Mouse (Mus musculus) adrenal gland, postnatal 36 days (tissue): ENCODE data around the gene Pphln1. TPM values are rescaled to one million over a fixed set of nuclear protein-coding genes. Genes with fewer than 3 reads are reported as not detected.
"Not testable (repeated sequence)": the region's sequence is repeated elsewhere in the genome, so short reads cannot be mapped to it uniquely, and the experiment has no call there.

Experiments
- DNase-seq, 2 experiments: peaks; one replicate each; pipeline ENCODE4 v3.0.0; 2021; ENCODE audit warnings: mixed read lengths in 1 of 2
- long read RNA-seq, 2 experiments: library from polyadenylated mRNA; stranded (forward); transcript quantifications; one replicate each; pipeline ENCODE4 v2.0.0; 2021; ENCODE audit warnings: borderline sequencing depth in 2 of 2
- total RNA-seq, 2 experiments: library from RNA; stranded (reverse); gene quantifications; 2 replicates each; pipeline ENCODE4 v1.2.3; 2021

Pphln1 gene
- total RNA-seq = 10 to 100 TPM; 36.9 to 37.4 TPM
- long read RNA-seq, experiment 1, partial matches to known transcripts = 0 of 14 reads
- long read RNA-seq, experiment 1, other reads (novel, unspliced or antisense) = 7 of 14 reads
- long read RNA-seq, experiment 2, partial matches to known transcripts = 0 of 4 reads
- long read RNA-seq, experiment 2, other reads (novel, unspliced or antisense) = 2 of 4 reads

DNA sequence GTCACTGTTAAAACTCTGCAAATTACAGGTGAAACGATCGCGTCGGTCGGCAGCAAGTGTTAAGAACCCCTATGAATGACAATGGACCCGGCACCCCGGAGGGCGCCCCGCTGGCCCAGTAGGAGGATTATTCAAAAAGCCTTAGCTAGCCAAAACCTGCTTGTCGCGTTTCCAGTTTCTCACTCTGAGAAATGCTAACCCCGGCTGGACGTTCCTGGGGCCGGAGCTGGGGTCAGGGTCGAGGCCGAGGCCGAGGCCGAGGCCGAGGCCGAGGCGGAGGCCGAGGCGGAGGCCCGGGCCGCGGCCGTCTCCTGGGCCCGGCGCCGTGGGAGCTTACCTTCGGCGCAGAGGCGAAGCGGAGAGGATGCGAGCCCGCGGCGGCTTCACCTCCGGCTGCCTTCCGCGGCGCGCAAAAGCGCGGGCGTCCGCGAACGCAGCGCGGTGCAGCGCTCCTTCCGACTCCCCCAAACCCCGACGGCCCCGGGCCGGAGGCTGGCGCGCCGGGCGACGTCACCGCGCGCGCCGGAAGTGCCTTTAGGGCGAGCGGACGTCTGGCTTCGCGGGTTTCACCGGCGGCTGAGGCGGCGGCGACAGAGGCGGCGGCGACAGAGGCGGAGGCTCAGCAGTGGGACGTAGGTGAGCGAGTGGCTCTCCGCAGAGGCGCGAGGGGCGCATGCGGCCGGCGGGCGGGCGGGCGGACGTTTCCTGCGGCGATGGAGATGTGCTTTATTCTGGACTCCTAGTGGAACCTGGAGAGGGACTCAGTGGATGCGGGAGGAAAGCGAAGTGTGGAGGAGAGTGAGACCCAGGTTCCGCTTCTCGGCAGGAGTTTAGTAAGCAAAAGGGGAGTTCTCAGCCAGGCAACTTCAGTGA, at the start of gene Pphln1, which contains the start of gene Zcrb1:
TSS of gene Pphln1 (plus strand) at position 525 of the 873 bp plus-strand sequence.
TSS of gene Zcrb1 (minus strand) at position 509 of the 873 bp plus-strand sequence.
- DNase-seq = peak; percentile 90 to 91

- no peak for DNase-seq
Measured at GRCm38 (mm10) chr15:93358346-93359095, 39.6 kb upstream of the Pphln1 start.

GRCm38 (mm10) chr15:93365561-93365960, 32.6 kb upstream of the Pphln1 start:
- no peak for DNase-seq

GRCm38 (mm10) chr15:93368558-93368957, 29.6 kb upstream of the Pphln1 start:
- no peak for DNase-seq

GRCm38 (mm10) chr15:93371838-93372237, 26.3 kb upstream of the Pphln1 start:
- DNase-seq = no peak

DNA sequence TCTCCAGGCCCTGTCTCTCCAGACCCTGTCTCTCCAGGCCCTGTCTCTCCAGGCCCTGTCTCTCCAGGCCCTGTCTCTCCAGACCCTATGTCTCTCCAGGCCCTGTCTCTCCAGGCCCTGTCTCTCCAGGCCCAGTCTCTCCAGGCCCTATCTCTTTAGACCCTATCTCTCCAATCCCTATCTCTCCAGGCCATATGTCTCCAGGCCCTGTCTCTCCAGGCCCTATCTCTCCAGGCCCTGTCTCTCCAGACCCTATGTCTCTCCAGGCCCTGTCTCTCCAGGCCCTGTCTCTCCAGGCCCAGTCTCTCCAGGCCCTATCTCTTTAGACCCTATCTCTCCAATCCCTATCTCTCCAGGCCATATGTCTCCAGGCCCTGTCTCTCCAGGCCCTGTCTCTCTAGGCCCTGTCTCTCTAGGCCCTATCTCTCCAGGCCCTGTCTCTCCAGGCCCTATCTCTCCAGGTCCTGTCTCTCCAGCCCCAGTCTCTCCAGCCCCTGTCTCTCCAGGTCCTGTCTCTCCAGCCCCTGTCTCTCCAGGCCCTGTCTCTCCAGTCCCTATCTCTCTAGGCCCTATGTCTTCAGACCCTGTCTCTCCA, 25.5 kb upstream of the Pphln1 start:
- not testable (repeated sequence) for DNase-seq

DNA sequence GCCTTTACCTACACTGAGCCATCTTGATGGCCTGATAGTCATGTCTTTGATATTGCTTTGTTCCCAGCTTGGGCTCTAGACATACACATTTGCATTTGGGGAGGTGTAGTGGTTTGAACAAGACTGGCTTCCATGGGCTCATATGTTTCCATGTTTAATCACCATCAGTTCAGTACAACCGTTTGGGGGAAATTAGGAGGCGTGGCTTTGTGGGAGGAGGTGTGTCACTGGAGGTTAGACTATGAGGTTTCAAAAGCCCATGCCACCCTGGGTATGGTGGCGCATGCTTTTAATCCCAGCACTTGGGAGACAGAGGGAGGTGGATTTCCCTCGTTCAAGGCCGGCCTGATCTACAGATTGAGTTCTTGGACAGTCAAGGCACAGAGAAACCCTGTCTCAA, 22.5 kb upstream of the Pphln1 start:
- no peak for DNase-seq

GRCm38 (mm10) chr15:93379177-93379576, 19.0 kb upstream of the Pphln1 start:
- DNase-seq = peak in 1 of 2 experiments; percentile 19

- DNase-seq = no peak
Measured at GRCm38 (mm10) chr15:93381337-93381736, 16.8 kb upstream of the Pphln1 start.

DNA sequence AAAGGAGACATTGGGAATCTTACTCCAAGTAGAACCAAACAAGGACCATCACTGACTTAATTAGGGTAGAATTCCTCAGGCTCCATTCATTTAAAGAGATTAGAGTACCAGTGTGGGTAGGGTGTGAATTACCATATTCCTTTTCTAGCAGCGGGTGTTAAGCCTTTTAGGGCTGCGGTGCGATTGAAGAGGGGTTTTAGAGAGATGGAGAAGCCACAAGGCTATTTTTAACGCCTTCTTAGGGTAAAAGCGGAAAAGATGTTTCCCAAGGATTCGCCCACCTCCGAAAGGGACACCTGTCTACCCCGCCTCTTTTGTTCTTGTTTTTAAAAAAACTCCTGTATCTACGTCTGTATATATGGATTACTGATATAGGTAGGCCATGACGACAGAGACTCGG, 881 bp upstream of the Pphln1 start:
- DNase-seq = no peak

- peak; percentile 4 to 5 for DNase-seq
Measured at GRCm38 (mm10) chr15:93398699-93399540, 770 bp downstream of the Pphln1 start.

- no peak for DNase-seq
Measured at GRCm38 (mm10) chr15:93401446-93401845, 3.3 kb downstream of the Pphln1 start.

DNA sequence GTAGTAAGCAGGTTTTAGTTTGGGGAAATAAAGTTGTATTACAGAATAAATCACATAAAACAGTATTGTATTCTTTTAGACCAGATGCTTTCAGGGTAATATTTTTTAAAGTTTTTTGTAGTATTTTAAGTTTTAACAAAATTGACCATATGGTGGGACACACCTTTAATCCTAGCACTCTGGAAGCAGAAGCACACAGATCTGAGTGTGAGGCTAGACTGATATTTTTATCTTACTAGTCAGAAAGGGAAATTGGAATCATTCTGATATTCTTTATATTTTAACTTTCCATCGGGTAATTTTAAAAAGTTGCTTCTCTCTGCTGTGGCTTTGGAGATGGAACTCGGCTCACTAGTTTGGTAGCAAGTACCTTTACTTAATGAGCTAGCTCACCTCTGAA, 4.6 kb downstream of the Pphln1 start:
- DNase-seq = no peak

DNA sequence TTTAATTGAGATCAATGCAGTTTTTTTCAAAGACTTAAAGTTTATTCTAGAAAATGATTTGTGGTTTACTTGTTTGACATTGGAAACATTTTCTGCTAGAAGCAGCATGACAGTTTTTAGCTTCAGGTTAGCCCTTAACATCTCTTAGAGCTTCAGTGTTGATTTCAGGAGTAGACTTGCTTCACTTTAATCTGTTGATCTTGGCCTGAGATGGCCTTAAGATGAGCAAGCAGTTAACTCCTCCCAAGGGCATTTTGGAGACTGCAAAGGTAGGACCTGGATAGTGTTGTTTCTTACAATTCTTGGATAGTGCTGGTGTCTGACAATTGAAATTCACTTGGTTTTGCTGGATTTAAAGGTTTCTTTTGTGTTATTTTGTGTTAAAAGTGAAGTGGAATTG, 6.7 kb downstream of the Pphln1 start:
- DNase-seq = no peak

- DNase-seq = no peak
Measured at GRCm38 (mm10) chr15:93405446-93405986, 7.4 kb downstream of the Pphln1 start.

DNA sequence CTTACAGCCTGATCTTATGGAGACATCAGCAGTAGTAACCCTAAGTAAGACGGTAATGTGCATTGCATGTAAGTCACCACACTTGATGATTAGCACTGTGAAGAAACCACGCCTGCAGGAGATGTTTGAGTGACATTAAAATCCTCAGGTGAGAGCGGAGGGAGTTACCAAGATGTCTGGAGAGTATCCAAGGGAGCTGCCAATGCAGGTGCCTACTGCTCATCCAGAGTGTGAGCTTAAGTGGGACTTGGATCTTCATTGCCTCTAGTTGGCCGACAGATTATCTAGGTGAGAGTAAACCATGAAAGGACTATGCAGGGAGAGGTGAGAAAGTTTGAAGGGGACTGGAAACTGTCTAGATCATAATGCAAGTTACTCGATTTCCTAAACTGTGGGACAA, 8.3 kb downstream of the Pphln1 start:
- no peak for DNase-seq

DNA sequence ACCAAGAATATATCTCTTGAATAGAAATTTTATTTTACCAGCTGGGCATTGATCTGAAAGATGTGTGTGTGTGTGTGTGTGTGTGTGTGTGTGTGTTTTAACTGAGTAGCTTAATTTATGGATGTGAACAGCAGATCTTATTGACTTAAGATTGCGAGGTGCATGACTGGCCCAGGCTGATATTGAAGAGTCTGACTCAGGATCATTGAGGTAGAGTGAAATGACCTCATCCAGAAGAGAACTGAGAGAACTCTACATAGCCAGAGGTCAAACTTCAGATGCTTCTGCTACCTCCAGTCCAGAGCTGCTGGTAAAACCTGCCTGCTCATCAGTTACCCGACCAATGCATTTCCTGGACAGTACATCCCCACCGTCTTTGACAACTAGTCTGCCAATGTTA, 14.3 kb downstream of the Pphln1 start:
- DNase-seq = no peak

DNA sequence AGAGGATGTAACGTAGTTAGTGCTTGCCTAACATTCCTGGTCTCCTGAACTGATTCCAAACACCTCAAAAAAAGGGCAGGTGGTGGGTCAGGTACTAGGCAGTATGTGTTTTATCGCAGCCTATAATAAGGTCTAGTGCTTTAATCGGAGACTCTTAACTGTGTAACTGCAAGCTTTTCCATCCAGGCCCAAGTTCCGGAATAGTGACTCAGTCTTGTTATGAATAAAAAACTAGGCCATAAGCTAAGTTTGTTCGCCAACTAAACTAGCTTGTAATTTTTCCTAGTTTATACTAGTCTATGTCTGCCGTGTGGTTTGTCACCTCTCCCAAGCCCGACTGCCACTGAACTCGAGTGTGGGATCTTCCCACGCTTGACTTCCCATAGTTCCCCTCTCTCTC, 16.3 kb downstream of the Pphln1 start:
- DNase-seq = no peak

GRCm38 (mm10) chr15:93416300-93416699, 18.1 kb downstream of the Pphln1 start:
- DNase-seq = no peak

DNA sequence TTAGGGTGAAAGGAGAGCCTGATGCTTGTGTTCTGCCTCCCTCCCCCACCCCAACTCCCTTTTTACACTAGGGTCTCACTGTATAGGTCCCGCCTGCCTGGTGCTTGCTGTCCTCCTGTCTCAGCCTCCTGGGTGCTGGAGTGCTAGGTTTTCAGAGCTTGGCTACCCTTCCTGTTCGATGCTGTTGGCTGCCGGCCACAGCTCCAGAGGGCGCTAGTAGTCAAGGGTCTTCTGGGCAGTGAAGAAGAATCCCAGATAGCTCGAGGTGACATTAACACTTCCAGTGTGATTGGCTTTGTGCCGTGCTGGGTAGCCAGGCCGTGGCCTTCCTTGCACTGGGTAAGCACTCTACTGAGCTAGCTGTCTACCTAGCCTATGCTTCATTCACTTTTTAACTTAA, 22.4 kb downstream of the Pphln1 start:
- DNase-seq = peak; percentile 5 to 11

- no peak for DNase-seq
Measured at GRCm38 (mm10) chr15:93422537-93422936, 24.4 kb downstream of the Pphln1 start.
